Mouse (Mus musculus): ENCODE results near the gene Ush2a. TPM values are rescaled to one million over a fixed set of nuclear protein-coding genes. Genes with fewer than 3 reads are reported as not detected.

Ush2a gene
- polyA plus RNA-seq, 1 experiment from 2014 or later = 0.29 TPM

DNA sequence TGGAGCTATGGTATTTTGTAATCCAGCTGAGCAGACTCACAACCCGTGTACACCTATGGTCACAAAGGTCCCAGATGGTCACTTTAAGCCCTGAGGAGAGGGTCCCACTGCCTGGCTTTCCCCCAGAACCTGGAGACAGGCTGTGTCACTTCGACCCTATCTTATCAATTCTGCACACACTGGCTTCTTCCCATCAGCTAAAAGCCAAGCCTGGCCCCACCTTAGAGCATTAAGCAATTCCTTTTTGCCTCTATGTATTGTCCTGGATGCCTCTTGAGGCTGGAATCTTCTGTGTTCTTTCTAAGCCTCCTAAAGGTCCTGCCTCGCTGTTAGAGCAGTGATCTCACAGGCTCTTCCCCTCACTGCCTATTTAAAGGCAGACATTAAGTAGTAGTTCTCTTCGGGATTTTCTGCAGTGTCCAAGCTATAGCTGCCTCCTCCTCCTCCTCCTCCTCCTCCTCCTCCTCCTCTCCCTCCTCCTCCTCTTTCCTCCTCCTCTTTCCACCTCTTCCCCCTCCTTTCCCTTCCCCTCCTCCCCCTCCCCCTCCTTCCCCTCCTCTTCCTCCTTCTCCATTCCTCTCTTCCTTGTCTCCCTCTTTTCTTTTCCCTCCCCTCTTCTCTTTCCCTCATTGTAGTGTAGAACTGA is 635.2 kb downstream of the Ush2a start:
- no peaks in the 10 kb centered on the region for H3K36me3 ChIP-seq
- H3K4me3 ChIP-seq = no peak overlapping the region
- WGBS = 63% methylated on average over 4 of the region's 4 CpGs
- no peak for ATAC-seq (ENCODE audit: low FRiP score)
- no peak overlapping the region for H3K27ac ChIP-seq
- no peak overlapping the region for H3K4me2 ChIP-seq
- no peak overlapping the region for H3K9ac ChIP-seq
- H3K27me3 ChIP-seq = 0 out of 2 replicates have a peak, but pooled peaks cover 2% of the 10 kb centered on the region
- no peaks in the 10 kb centered on the region for H3K4me1 ChIP-seq (replicated peaks)
- H3K9me3 ChIP-seq = no peaks in the 10 kb centered on the region

GRCm38 (mm10) chr1:188904091-188904490 is 642.3 kb downstream of the Ush2a start:
- Histone ChIP-seq H3K4me2 (no peak overlapping the region), H3K9me3 (no peaks in the 10 kb centered on the region), H3K36me3 (no peaks in the 10 kb centered on the region), H3K9ac (no peak overlapping the region), H3K4me1 (replicated peaks) (no peaks in the 10 kb centered on the region), H3K27ac (no peak overlapping the region), H3K27me3 (no peaks in the 10 kb centered on the region), H3K4me3 (no peak overlapping the region)
- 47% methylated on average over 10 of the region's 10 CpGs for WGBS
- no peak for ATAC-seq (ENCODE audit: low FRiP score)

GRCm38 (mm10) chr1:188906175-188906574 is 644.4 kb downstream of the Ush2a start:
- H3K36me3 ChIP-seq = no peaks in the 10 kb centered on the region
- no peak overlapping the region for H3K27ac ChIP-seq
- H3K9ac ChIP-seq = no peak overlapping the region
- H3K27me3 ChIP-seq = no peaks in the 10 kb centered on the region
- no peak for ATAC-seq (ENCODE audit: low FRiP score)
- H3K4me1 ChIP-seq (replicated peaks) = no peaks in the 10 kb centered on the region
- H3K4me2 ChIP-seq = no peak overlapping the region
- no peak overlapping the region for H3K4me3 ChIP-seq
- WGBS = 95% methylated on average over 7 of the region's 7 CpGs
- no peaks in the 10 kb centered on the region for H3K9me3 ChIP-seq

GRCm38 (mm10) chr1:188910656-188911055 is 648.8 kb downstream of the Ush2a start:
- no peaks in the 10 kb centered on the region for H3K4me1 ChIP-seq (replicated peaks)
- no peaks in the 10 kb centered on the region for H3K27me3 ChIP-seq
- H3K27ac ChIP-seq = no peak overlapping the region
- H3K4me2 ChIP-seq = no peak overlapping the region
- 92% methylated on average over 11 of the region's 11 CpGs for WGBS
- no peaks in the 10 kb centered on the region for H3K9me3 ChIP-seq
- no peaks in the 10 kb centered on the region for H3K36me3 ChIP-seq
- ATAC-seq (ENCODE audit: low FRiP score) = no peak
- no peak overlapping the region for H3K4me3 ChIP-seq
- no peak overlapping the region for H3K9ac ChIP-seq

- H3K4me1 ChIP-seq (replicated peaks) = no peaks in the 10 kb centered on the region
- no peak overlapping the region for H3K4me3 ChIP-seq
- H3K4me2 ChIP-seq = no peak overlapping the region
- H3K9ac ChIP-seq = no peak overlapping the region
- H3K9me3 ChIP-seq = no peaks in the 10 kb centered on the region
- WGBS = 44% methylated on average over 1 of the region's 1 CpGs
- H3K36me3 ChIP-seq = no peaks in the 10 kb centered on the region
- no peak overlapping the region for H3K27ac ChIP-seq
- H3K27me3 ChIP-seq = no peaks in the 10 kb centered on the region
- ATAC-seq (ENCODE audit: low FRiP score) = no peak
Observed at GRCm38 (mm10) chr1:188919946-188920345, 658.1 kb downstream of the Ush2a start.

DNA sequence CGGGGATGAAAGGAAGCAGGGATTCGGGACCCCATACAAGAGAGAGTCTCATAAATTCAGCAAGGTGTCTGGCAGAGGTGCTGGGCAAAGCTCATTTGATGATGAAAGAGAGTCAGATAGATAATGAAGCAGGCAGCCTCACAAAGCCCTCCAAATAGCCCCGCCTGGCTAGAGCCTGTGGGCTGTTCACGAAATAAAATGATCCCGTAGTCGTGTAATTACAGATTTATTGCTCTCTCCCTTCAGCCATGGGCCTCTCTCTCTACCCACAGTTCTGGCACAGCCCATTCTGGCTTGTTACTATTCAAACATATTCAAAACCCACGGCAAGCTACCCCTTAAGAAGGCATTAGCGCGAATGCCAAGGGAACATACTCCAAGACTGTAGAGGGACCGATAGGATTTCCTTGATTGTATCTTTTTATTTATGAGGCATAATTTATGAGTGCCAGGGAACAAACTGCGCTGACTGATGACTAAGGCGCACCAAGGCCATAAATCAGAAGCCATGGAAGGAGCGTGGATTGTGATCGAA is 675.5 kb downstream of the Ush2a start:
- H3K4me2 ChIP-seq = no peak overlapping the region
- no peak overlapping the region for H3K27ac ChIP-seq
- peaks cover 10% of the 10 kb centered on the region for H3K4me1 ChIP-seq (replicated peaks)
- no peak for ATAC-seq (ENCODE audit: low FRiP score)
- no peaks in the 10 kb centered on the region for H3K36me3 ChIP-seq
- no peak overlapping the region for H3K9ac ChIP-seq
- H3K4me3 ChIP-seq = no peak overlapping the region
- WGBS = 62% methylated on average over 14 of the region's 14 CpGs
- H3K9me3 ChIP-seq = no peaks in the 10 kb centered on the region
- H3K27me3 ChIP-seq = no peaks in the 10 kb centered on the region

DNA sequence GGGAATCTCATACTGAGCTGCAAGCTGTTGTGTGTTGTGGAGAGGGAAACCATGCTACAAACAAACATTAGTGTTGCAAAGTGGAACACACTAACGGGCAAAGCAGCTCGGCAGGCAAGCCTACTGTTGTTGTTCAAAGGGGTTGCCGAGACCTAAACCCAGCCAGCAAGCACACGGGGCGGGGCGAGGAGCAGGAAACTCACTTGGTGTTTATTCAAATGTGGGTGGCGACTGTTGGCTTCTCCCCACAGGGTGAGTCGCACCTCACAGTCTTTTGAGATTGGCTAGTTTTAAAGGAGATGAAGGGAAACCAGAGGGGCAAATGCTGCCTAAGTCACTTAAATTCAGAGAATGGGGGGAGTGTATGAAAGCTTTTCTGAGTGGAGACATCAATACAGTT is 683.5 kb downstream of the Ush2a start:
- Histone ChIP-seq H3K27ac (no peak overlapping the region), H3K9ac (no peak overlapping the region)
- no peak for ATAC-seq (ENCODE audit: low FRiP score)

DNA sequence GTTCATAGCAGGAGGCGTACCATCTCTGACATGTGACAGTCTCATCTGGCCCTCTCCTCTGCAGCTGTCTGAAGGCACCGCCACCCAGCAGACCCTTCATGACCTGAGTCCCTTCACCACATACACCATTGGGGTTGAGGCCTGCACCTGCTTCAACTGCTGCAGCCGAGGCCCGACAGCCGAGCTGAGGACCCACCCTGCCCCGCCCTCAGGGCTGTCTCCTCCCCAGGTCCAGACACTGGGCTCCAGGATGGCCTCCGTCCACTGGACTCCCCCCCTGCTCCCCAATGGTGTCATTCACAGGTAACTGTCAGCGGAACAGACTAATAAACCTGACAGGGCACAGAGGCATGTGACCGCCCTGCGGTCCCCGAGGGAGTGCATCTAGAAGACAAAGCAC is 685.0 kb downstream of the Ush2a start:
- H3K4me3 ChIP-seq = no peak overlapping the region
- H3K27me3 ChIP-seq = no peaks in the 10 kb centered on the region
- H3K4me1 ChIP-seq (replicated peaks) = 0 out of 2 replicates have a peak, but pooled peaks cover 5% of the 10 kb centered on the region
- no peak overlapping the region for H3K27ac ChIP-seq
- no peak overlapping the region for H3K9ac ChIP-seq
- no peaks in the 10 kb centered on the region for H3K36me3 ChIP-seq
- ATAC-seq (ENCODE audit: low FRiP score) = no peak
- no peaks in the 10 kb centered on the region for H3K9me3 ChIP-seq
- WGBS = 88% methylated on average over 11 of the region's 11 CpGs
- no peak overlapping the region for H3K4me2 ChIP-seq

More for the DNA sequence above, 683.5 kb downstream of the Ush2a start:
- 59% methylated on average over 8 of the region's 8 CpGs for WGBS
- no peaks in the 10 kb centered on the region for H3K9me3 ChIP-seq
- H3K36me3 ChIP-seq = no peaks in the 10 kb centered on the region
- no peaks in the 10 kb centered on the region for H3K27me3 ChIP-seq
- 0 out of 2 replicates have a peak, but pooled peaks cover 5% of the 10 kb centered on the region for H3K4me1 ChIP-seq (replicated peaks)
- no peak overlapping the region for H3K4me2 ChIP-seq
- no peak overlapping the region for H3K4me3 ChIP-seq

- 0 out of 2 replicates have a peak, but pooled peaks cover 5% of the 10 kb centered on the region for H3K4me1 ChIP-seq (replicated peaks)
- no peaks in the 10 kb centered on the region for H3K9me3 ChIP-seq
- WGBS = 64% methylated on average over 5 of the region's 5 CpGs
- no peak overlapping the region for H3K9ac ChIP-seq
- H3K36me3 ChIP-seq = no peaks in the 10 kb centered on the region
- H3K4me3 ChIP-seq = no peak overlapping the region
- no peak overlapping the region for H3K4me2 ChIP-seq
- H3K27ac ChIP-seq = no peak overlapping the region
- no peaks in the 10 kb centered on the region for H3K27me3 ChIP-seq
- no peak for ATAC-seq (ENCODE audit: low FRiP score)
Observed at GRCm38 (mm10) chr1:188947794-188948193, 686.0 kb downstream of the Ush2a start.

DNA sequence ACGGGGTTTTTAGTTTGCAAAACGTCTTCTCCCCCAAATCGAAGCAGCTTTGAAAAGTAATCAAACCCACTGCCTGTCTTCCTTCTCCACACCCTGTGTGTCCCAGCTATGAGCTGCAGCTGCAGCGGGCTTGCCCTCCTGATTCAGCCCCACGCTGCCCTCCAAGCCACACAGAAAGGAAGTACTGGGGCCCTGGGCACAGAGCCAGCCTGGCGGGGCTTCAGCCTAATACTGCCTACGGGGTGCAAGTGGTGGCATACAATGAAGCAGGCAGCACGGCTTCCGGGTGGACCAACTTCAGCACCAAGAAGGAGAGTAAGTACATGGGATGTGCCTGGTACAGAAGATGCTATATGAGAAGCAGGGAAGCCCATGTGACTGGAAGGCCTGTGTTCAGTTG is 686.5 kb downstream of the Ush2a start:
- no peak overlapping the region for H3K4me2 ChIP-seq

GRCm38 (mm10) chr1:188951091-188951490 is 689.3 kb downstream of the Ush2a start:
- H3K27me3 ChIP-seq = no peaks in the 10 kb centered on the region
- no peak for ATAC-seq (ENCODE audit: low FRiP score)
- no peak overlapping the region for H3K9ac ChIP-seq

More for the DNA sequence above, 686.5 kb downstream of the Ush2a start:
- Histone ChIP-seq H3K27me3 (no peaks in the 10 kb centered on the region), H3K36me3 (no peaks in the 10 kb centered on the region), H3K9me3 (no peaks in the 10 kb centered on the region), H3K4me1 (replicated peaks) (0 out of 2 replicates have a peak, but pooled peaks cover 5% of the 10 kb centered on the region), H3K4me3 (no peak overlapping the region), H3K27ac (no peak overlapping the region), H3K9ac (no peak overlapping the region)
- 0 out of 2 replicates have a peak, but pooled peaks have one; percentile 43 for ATAC-seq (ENCODE audit: low FRiP score)
- WGBS = 65% methylated on average over 9 of the region's 9 CpGs

DNA sequence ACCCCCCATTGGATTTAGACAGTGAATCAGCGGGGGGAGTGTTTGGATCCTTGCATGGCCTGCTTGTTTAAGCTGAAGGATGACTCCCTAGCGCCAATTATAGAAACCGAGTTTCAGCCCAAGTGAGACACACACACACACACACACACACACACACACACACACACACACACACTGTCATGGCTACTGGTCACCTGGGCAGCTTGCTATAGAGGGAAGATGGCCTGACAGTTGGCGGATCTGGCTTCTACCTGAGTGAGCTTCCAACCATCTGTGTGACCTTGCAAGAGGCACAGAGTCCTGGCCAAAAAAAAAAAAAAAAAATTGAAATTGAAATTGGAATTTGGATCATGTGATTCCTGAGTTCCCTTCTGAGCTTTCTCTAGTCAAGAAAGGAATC is 690.7 kb downstream of the Ush2a start:
- Histone ChIP-seq H3K27me3 (no peaks in the 10 kb centered on the region), H3K9me3 (no peaks in the 10 kb centered on the region)

More at GRCm38 (mm10) chr1:188951091-188951490, 689.3 kb downstream of the Ush2a start:
- WGBS = 93% methylated on average over 6 of the region's 6 CpGs
- Histone ChIP-seq H3K4me1 (replicated peaks) (0 out of 2 replicates have a peak, but pooled peaks cover 5% of the 10 kb centered on the region), H3K4me3 (no peak overlapping the region), H3K27ac (no peak overlapping the region), H3K36me3 (no peaks in the 10 kb centered on the region), H3K9me3 (no peaks in the 10 kb centered on the region), H3K4me2 (no peak overlapping the region)

DNA sequence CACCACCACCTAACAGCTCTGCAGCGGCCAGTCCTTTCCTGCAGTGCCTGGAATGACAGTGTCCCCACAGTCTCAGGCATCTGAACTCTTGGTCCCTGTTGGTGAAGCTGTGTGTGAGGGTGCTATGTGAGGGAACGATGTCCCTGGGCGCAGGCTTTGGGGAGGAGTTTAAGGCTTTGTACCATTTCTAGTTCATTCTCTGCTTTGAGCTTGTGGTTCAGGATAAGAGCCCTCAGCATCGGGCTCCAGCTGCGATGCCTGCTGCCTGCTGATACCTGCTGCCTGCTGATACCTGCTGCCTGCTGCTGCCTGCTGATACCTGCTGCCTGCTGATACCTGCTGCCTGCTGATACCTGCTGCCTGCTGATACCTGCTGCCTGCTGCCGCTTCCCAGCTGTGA is 711.3 kb downstream of the Ush2a start:
- Histone ChIP-seq H3K9ac (no peak overlapping the region), H3K4me1 (replicated peaks) (no peaks in the 10 kb centered on the region), H3K27me3 (no peaks in the 10 kb centered on the region), H3K36me3 (peaks cover 84% of the 10 kb centered on the region), H3K9me3 (no peaks in the 10 kb centered on the region), H3K27ac (no peak overlapping the region), H3K4me3 (no peak overlapping the region), H3K4me2 (no peak overlapping the region)
- WGBS = 92% methylated on average over 6 of the region's 6 CpGs
- ATAC-seq (ENCODE audit: low FRiP score) = no peak

More for the DNA sequence above, 690.7 kb downstream of the Ush2a start:
- Histone ChIP-seq H3K4me1 (replicated peaks) (0 out of 2 replicates have a peak, but pooled peaks cover 5% of the 10 kb centered on the region), H3K4me2 (no peak overlapping the region), H3K4me3 (no peak overlapping the region), H3K9ac (no peak overlapping the region), H3K27ac (no peak overlapping the region), H3K36me3 (no peaks in the 10 kb centered on the region)
- no peak for ATAC-seq (ENCODE audit: low FRiP score)
- whole genome bisulfite sequencing = 92% methylated on average over 4 of the region's 4 CpGs

Data from hindbrain, embryonic 13.5 days (tissue).